Mouse (Mus musculus) cerebellum, postnatal 4 days (tissue): ENCODE measurements around the gene Vmn1r127.
"Not testable (repeated sequence)": the region's sequence is repeated elsewhere in the genome, so short reads cannot be mapped to it uniquely, and the experiment has no call there.

Experiments used
- DNase-seq, 2 experiments: peaks; one replicate each; pipeline ENCODE4 v3.0.0; 2022; ENCODE audit warnings: low spot score in 2 of 2, mixed read lengths in 1 of 2

The Vmn1r127 gene

GRCm38 (mm10) chr7:21319761-21320160, at the start of gene Vmn1r127:
Vmn1r127 (minus strand) TSS chr7:21319861.
- not testable (repeated sequence) for DNase-seq

GRCm38 (mm10) chr7:21361191-21361590, 41.5 kb upstream of the Vmn1r127 start, which contains the start of gene Vmn1r129:
Vmn1r129 (minus strand) TSS chr7:21361291.
- DNase-seq = not testable (repeated sequence)

GRCm38 (mm10) chr7:21349073-21349472, 29.4 kb upstream of the Vmn1r127 start, which contains the start of gene Vmn1r128:
Vmn1r128 (plus strand) TSS chr7:21349373.
- DNase-seq = not testable (repeated sequence)

- not testable (repeated sequence) for DNase-seq
These were observed 18.3 kb downstream of the Vmn1r127 start, which contains the start of gene Vmn1r126 for GRCm38 (mm10) chr7:21301367-21301766. Vmn1r126 (minus strand) TSS chr7:21301467.

- not testable (repeated sequence) for DNase-seq
These were observed 47.8 kb downstream of the Vmn1r127 start, which contains the start of gene Vmn1r125 for GRCm38 (mm10) chr7:21271879-21272278. Vmn1r125 (plus strand) TSS chr7:21272179.
